Mouse (Mus musculus) C2C12 (cell line): ENCODE data around the gene Hnrnpa0.

Experiments used
- CEBPB ChIP-seq: IDR thresholded peaks from one replicate; pipeline ENCODE4 v1.6.1; 2011; ENCODE audit warnings: low read depth, mild to moderate bottlenecking, control low read depth, moderate library complexity
- CTCF ChIP-seq: IDR thresholded peaks from one replicate; pipeline ENCODE4 v1.5.1; 2011; ENCODE audit not compliant: control insufficient read depth, insufficient read depth, insufficient read length
- MYOD1 ChIP-seq: IDR thresholded peaks from one replicate; pipeline ENCODE4 v1.6.1; 2011; ENCODE audit warnings: low read depth; ENCODE audit not compliant: control insufficient read depth, insufficient read length
- MYOG ChIP-seq: IDR thresholded peaks from one replicate; pipeline ENCODE4 v1.6.1; 2011; ENCODE audit not compliant: control insufficient read depth, insufficient read length; ENCODE audit errors: extremely low read depth

GRCm38 (mm10) chr13:58084396-58084795, 44.0 kb downstream of the Hnrnpa0 start:
- no peak for TF ChIP-seq CTCF
- no peak for TF ChIP-seq MYOD1
- no peak for TF ChIP-seq MYOG
- TF ChIP-seq CEBPB = no peak
